Mouse (Mus musculus) frontal cortex, postnatal 25 days (tissue): ENCODE measurements around the gene Zfp408.
"Not testable (repeated sequence)": the region's sequence is repeated elsewhere in the genome, so short reads cannot be mapped to it uniquely, and the experiment has no call there.

Source experiments
- DNase-seq, 2 experiments: peaks; one replicate each; pipeline ENCODE4 v3.0.0; 2022; ENCODE audit warnings: low spot score in 2 of 2

Gene Zfp408

GRCm38 (mm10) chr2:91609370-91609769 is 40.2 kb downstream of the Zfp408 start:
- not testable (repeated sequence) for DNase-seq

- no peak for DNase-seq
These were observed 47.2 kb downstream of the Zfp408 start for GRCm38 (mm10) chr2:91602389-91602788.

GRCm38 (mm10) chr2:91600475-91600874 is 49.1 kb downstream of the Zfp408 start:
- DNase-seq, result no peak
